Mouse (Mus musculus): ENCODE measurements around the gene Fam53b.

GRCm38 (mm10) chr7:132808841-132809682 lies 4.6 kb downstream of the Fam53b start:
- TF ChIP-seq GATA1 (IDR thresholded peaks at IDR 0.05; ENCODE audit: borderline replicate concordance, low read length), result no peak
- TF ChIP-seq FLI1 (IDR thresholded peaks at IDR 0.05; ENCODE audit: low read length), result no peak

All from megakaryocyte, embryonic 14.5 days (primary cell).